7 mouse cellular contexts compared by ENCODE assay signal in the genomic region with DNA sequence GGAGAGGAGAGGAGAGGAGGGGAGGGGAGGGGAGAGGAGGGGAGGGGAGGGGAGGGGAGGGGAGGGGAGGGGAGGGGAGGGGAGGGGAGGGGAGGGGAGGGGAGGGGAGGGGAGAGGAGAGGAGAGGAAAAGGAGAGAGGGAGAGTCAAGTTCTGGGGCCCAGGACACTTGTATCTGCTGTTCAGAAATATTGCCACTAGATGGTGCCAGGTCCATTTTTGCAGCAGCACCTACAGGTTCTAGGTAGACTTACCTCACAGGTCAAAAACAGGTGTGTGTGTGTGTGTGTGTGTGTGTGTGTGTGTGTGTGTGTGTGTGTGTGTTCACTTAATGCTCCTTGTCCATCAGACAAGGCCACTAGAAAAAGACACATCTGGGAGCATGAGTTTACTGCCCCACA.
DNase-seq lines count a peak whose midpoint lies in the region; ATAC-seq and TF ChIP-seq lines count a peak whose summit lies in the region.
"Not testable (repeated sequence)": the region's sequence is repeated elsewhere in the genome, so short reads cannot be mapped to it uniquely, and the experiment has no call there.

No protein-coding gene starts in this region.

- not testable (repeated sequence) for TF ChIP-seq EP300 in heart, postnatal 0 days (IDR thresholded peaks at IDR 0.05; ENCODE audit: low read depth); liver, postnatal 0 days (IDR thresholded peaks at IDR 0.05; ENCODE audit: low read depth)

- not testable (repeated sequence) for H3K27ac ChIP-seq in heart, postnatal 0 days (ENCODE audit: low read depth); liver, postnatal 0 days (ENCODE audit: low read depth)

- H3K9ac ChIP-seq in heart, postnatal 0 days (replicated peaks; ENCODE audit: low read depth, low read length); liver, postnatal 0 days (replicated peaks): not testable (repeated sequence)

- H3K4me1 ChIP-seq in E14TG2a.4 (replicated peaks; ENCODE audit: low read depth, low read length); heart, postnatal 0 days (ENCODE audit: control insufficient read depth, insufficient read depth); liver, postnatal 0 days (ENCODE audit: insufficient read depth): not testable (repeated sequence)

- ATAC-seq in heart, postnatal 0 days (ENCODE audit: insufficient read depth, low read depth); liver, postnatal 0 days: not testable (repeated sequence)

- not testable (repeated sequence) for H3K27me3 ChIP-seq in E14TG2a.4 (ENCODE audit: insufficient read depth, low read length); heart, postnatal 0 days (ENCODE audit: control insufficient read depth, insufficient read depth, low read length); liver, postnatal 0 days (ENCODE audit: insufficient read depth, low read length)

- not testable (repeated sequence) for H3K9me3 ChIP-seq in E14TG2a.4 (ENCODE audit: low read length); heart, postnatal 0 days (replicated peaks; ENCODE audit: control insufficient read depth, low read length); liver, postnatal 0 days (ENCODE audit: low read length)

- not testable (repeated sequence) for H3K4me3 ChIP-seq in E14TG2a.4 (replicated peaks; ENCODE audit: low read length); heart, postnatal 0 days (ENCODE audit: low read depth, low read length); liver, postnatal 0 days (ENCODE audit: low read depth, low read length)

- not testable (repeated sequence) for H3K4me2 ChIP-seq in heart, postnatal 0 days (ENCODE audit: low read depth, low read length); liver, postnatal 0 days (ENCODE audit: low read depth, low read length)

- peak; percentile 24 for TF ChIP-seq CTCF in E14TG2a.4 (conservative IDR thresholded peaks at IDR 0.05; ENCODE audit: low read length)
- TF ChIP-seq CTCF in heart, postnatal 0 days (IDR thresholded peaks at IDR 0.05; ENCODE audit: low read depth) = peak; percentile 53
- peak; percentile 34 for TF ChIP-seq CTCF in liver, postnatal 0 days (IDR thresholded peaks at IDR 0.05; ENCODE audit: low read depth)

- peak; percentile 16 for DNase-seq in brain, adult 2 months (ENCODE audit: low read depth, low spot score)
- DNase-seq in embryo, embryonic 10.5 days (ENCODE audit: low spot score) = peak; percentile 17
- DNase-seq in heart, postnatal 0 days (ENCODE audit: low spot score); liver, postnatal 0 days: not testable (repeated sequence)
- peak; percentile 14 for DNase-seq in kidney, postnatal 10 days
- DNase-seq in retina, embryonic 14.5 days (ENCODE audit: low spot score) = peak; percentile 29

- not testable (repeated sequence) for H3K36me3 ChIP-seq in E14TG2a.4 (ENCODE audit: insufficient read depth, low read length); heart, postnatal 0 days (replicated peaks; ENCODE audit: control insufficient read depth, insufficient read depth, low read length); liver, postnatal 0 days (replicated peaks; ENCODE audit: insufficient read depth, low read length)
